Mouse (Mus musculus) MEL (cell line): Measurements from ENCODE around the gene Tsen2. TPM values are rescaled to one million over a fixed set of nuclear protein-coding genes. Genes with fewer than 3 reads are reported as not detected.

Source experiments
- DNase-seq: peaks from one replicate; pipeline ENCODE4 v3.0.0; 2011; ENCODE audit warnings: low read depth, low spot score
- H3K27ac ChIP-seq: 2 replicates; pipeline ENCODE4 v1.5.1; 2012; ENCODE audit warnings: low read depth, mild to moderate bottlenecking, control low read depth, low read length, moderate library complexity; ENCODE audit not compliant: control insufficient read depth
- H3K27me3 ChIP-seq, 2 experiments: fragments of 150-350 bp in 1 of 2; sonication (generic) in 1 of 2; 2 replicates each; pipeline ENCODE4 v1.6.1; 2012; ENCODE audit warnings: low read length in 2 of 2, mild to moderate bottlenecking in 2 of 2, improper control_type of control experiment in 1 of 2, moderate library complexity in 1 of 2; ENCODE audit not compliant: insufficient read depth in 2 of 2, control insufficient read depth in 1 of 2
- H3K36me3 ChIP-seq, 2 experiments: 2 replicates each; pipeline ENCODE4 v1.6.1; 2012 to 2014; ENCODE audit warnings: low read length in 2 of 2, improper control_type of control experiment in 1 of 2, inconsistent platforms in 1 of 2, mild to moderate bottlenecking in 1 of 2; ENCODE audit not compliant: insufficient read depth in 2 of 2, control insufficient read depth in 1 of 2
- H3K4me1 ChIP-seq, 2 experiments: fragments of 150-350 bp in 1 of 2; sonication (generic) in 1 of 2; 2 replicates each; pipeline ENCODE4 v1.6.1; 2012; ENCODE audit warnings: low read length in 2 of 2, improper control_type of control experiment in 1 of 2, mild to moderate bottlenecking in 1 of 2; ENCODE audit not compliant: insufficient read depth in 2 of 2, control insufficient read depth in 1 of 2
- H3K4me3 ChIP-seq, 2 experiments: fragments of 150-350 bp in 1 of 2; sonication (generic) in 1 of 2; 2 replicates each; pipeline ENCODE4 v1.5.1; 2012; ENCODE audit warnings: low read depth in 2 of 2, low read length in 2 of 2, mild to moderate bottlenecking in 2 of 2, moderate library complexity in 2 of 2, control low read depth in 1 of 2, improper control_type of control experiment in 1 of 2; ENCODE audit not compliant: control insufficient read depth in 1 of 2, insufficient read depth in 1 of 2
- H3K79me2 ChIP-seq: 2 replicates; pipeline ENCODE4 v1.6.1; 2012; ENCODE audit warnings: mild to moderate bottlenecking, low read length, moderate library complexity; ENCODE audit not compliant: control insufficient read depth, poor library complexity, insufficient read depth
- H3K9ac ChIP-seq: 2 replicates; pipeline ENCODE4 v1.6.1; 2012; ENCODE audit warnings: low read depth, mild to moderate bottlenecking, control low read depth, low read length, moderate library complexity; ENCODE audit not compliant: control insufficient read depth, poor library complexity, severe bottlenecking
- H3K9me3 ChIP-seq: fragments of 150-350 bp; sonication (generic); replicated peaks from 2 replicates; pipeline ENCODE4 v1.6.1; 2012; ENCODE audit warnings: mild to moderate bottlenecking, low read length, improper control_type of control experiment, moderate library complexity; ENCODE audit not compliant: insufficient read depth
- BHLHE40 ChIP-seq: IDR thresholded peaks from 2 replicates; pipeline ENCODE4 v1.6.1; 2012; ENCODE audit warnings: low read depth, mild to moderate bottlenecking, inconsistent platforms, low read length, improper control_type of control experiment, borderline replicate concordance
- CHD1 ChIP-seq: IDR thresholded peaks from 2 replicates; pipeline ENCODE4 v1.6.1; 2012; ENCODE audit warnings: low read depth, mild to moderate bottlenecking, inconsistent platforms, low read length, improper control_type of control experiment
- E2F4 ChIP-seq: IDR thresholded peaks from 2 replicates; pipeline ENCODE4 v1.6.1; 2011; ENCODE audit warnings: low read depth, low read length, improper control_type of control experiment, borderline replicate concordance
- EP300 ChIP-seq, 2 experiments: IDR thresholded peaks; 2 replicates each; pipeline ENCODE4 v1.6.1; 2011; ENCODE audit warnings: improper control_type of control experiment in 2 of 2, low read length in 2 of 2, low read depth in 1 of 2, mild to moderate bottlenecking in 1 of 2
- ETS1 ChIP-seq: IDR thresholded peaks from 2 replicates; pipeline ENCODE4 v1.6.1; 2012; ENCODE audit warnings: low read depth, mild to moderate bottlenecking, inconsistent platforms, low read length, improper control_type of control experiment, moderate library complexity
- GATA1 ChIP-seq: IDR thresholded peaks from 2 replicates; pipeline ENCODE4 v1.6.1; 2011; ENCODE audit warnings: low read depth, low read length, improper control_type of control experiment
- HCFC1 ChIP-seq: IDR thresholded peaks from 2 replicates; pipeline ENCODE4 v1.6.1; 2012; ENCODE audit warnings: low read depth, mild to moderate bottlenecking, inconsistent platforms, low read length, improper control_type of control experiment, moderate library complexity
- KAT2A ChIP-seq: conservative IDR thresholded peaks from 2 replicates; pipeline ENCODE4 v1.6.1; 2012; ENCODE audit warnings: low read depth, low read length, improper control_type of control experiment, inconsistent platforms
- MAZ ChIP-seq: IDR thresholded peaks from 2 replicates; pipeline ENCODE4 v1.6.1; 2012; ENCODE audit warnings: low read depth, mild to moderate bottlenecking, inconsistent platforms, low read length, improper control_type of control experiment
- MEF2A ChIP-seq: IDR thresholded peaks from 2 replicates; pipeline ENCODE4 v1.6.1; 2014; ENCODE audit warnings: low read depth, mild to moderate bottlenecking, inconsistent platforms, low read length, improper control_type of control experiment; ENCODE audit not compliant: poor library complexity, insufficient replicate concordance, severe bottlenecking; ENCODE audit errors: extremely low read depth
- MXI1 ChIP-seq: IDR thresholded peaks from 2 replicates; pipeline ENCODE4 v1.6.1; 2011; ENCODE audit warnings: mild to moderate bottlenecking, low read depth, low read length, improper control_type of control experiment
- POLR2AphosphoS5 ChIP-seq: IDR thresholded peaks from 2 replicates; pipeline ENCODE4 v1.6.1; 2012; ENCODE audit warnings: low read depth, borderline replicate concordance, mild to moderate bottlenecking, inconsistent platforms, low read length, moderate library complexity, mixed read lengths
- RAD21 ChIP-seq: IDR thresholded peaks from 2 replicates; pipeline ENCODE4 v1.6.1; 2011; ENCODE audit warnings: mild to moderate bottlenecking, low read depth, low read length, improper control_type of control experiment
- RCOR1 ChIP-seq: IDR thresholded peaks from 2 replicates; pipeline ENCODE4 v1.6.1; 2012; ENCODE audit warnings: low read depth, mild to moderate bottlenecking, inconsistent platforms, low read length, improper control_type of control experiment
- SIN3A ChIP-seq: IDR thresholded peaks from 2 replicates; pipeline ENCODE4 v1.6.1; 2012; ENCODE audit warnings: low read length, improper control_type of control experiment, inconsistent platforms
- SMC3 ChIP-seq: IDR thresholded peaks from 2 replicates; pipeline ENCODE4 v1.6.1; 2011; ENCODE audit warnings: low read depth, low read length, improper control_type of control experiment
- TAL1 ChIP-seq: IDR thresholded peaks from 2 replicates; pipeline ENCODE4 v1.6.1; 2012; ENCODE audit warnings: mild to moderate bottlenecking, inconsistent platforms, low read length, moderate library complexity, mixed read lengths
- TCF12 ChIP-seq: IDR thresholded peaks from 2 replicates; pipeline ENCODE4 v1.6.1; 2014; ENCODE audit warnings: low read depth, mild to moderate bottlenecking, inconsistent platforms, low read length, improper control_type of control experiment, moderate library complexity
- UBTF ChIP-seq: IDR thresholded peaks from 2 replicates; pipeline ENCODE4 v1.6.1; 2012; ENCODE audit warnings: low read depth, mild to moderate bottlenecking, inconsistent platforms, low read length, improper control_type of control experiment, moderate library complexity, borderline replicate concordance; ENCODE audit not compliant: insufficient read depth
- USF1 ChIP-seq: IDR thresholded peaks from 2 replicates; pipeline ENCODE4 v1.6.1; 2014; ENCODE audit warnings: low read depth, mild to moderate bottlenecking, inconsistent platforms, low read length, improper control_type of control experiment, moderate library complexity
- USF2 ChIP-seq, 2 experiments: IDR thresholded peaks; 2 replicates each; pipeline ENCODE4 v1.6.1; 2011 to 2012; ENCODE audit warnings: improper control_type of control experiment in 2 of 2, low read length in 2 of 2, borderline replicate concordance in 1 of 2, inconsistent platforms in 1 of 2, low read depth in 1 of 2, mild to moderate bottlenecking in 1 of 2; ENCODE audit not compliant: insufficient read depth in 1 of 2
- ZC3H11A ChIP-seq: IDR thresholded peaks from 2 replicates; pipeline ENCODE4 v1.6.1; 2012; ENCODE audit warnings: low read depth, mild to moderate bottlenecking, inconsistent platforms, low read length, improper control_type of control experiment
- ZMIZ1 ChIP-seq: IDR thresholded peaks from 2 replicates; pipeline ENCODE4 v1.6.1; 2012; ENCODE audit warnings: low read depth, mild to moderate bottlenecking, inconsistent platforms, low read length, improper control_type of control experiment, moderate library complexity
- ZNF384 ChIP-seq: IDR thresholded peaks from 2 replicates; pipeline ENCODE4 v1.6.1; 2012; ENCODE audit warnings: low read depth, mild to moderate bottlenecking, inconsistent platforms, low read length, improper control_type of control experiment
- polyA plus RNA-seq, 2 experiments: library from polyadenylated mRNA; stranded (reverse) in 1 of 2; unstranded in 1 of 2; fragments of >175 nt in 1 of 2; fragments of >200 nt in 1 of 2; gene quantifications; 2 replicates each; pipeline versions ENCODE4 v1.2.1 to v1.2.4; 2012; ENCODE audit warnings: low replicate concordance in 2 of 2, low read depth in 1 of 2; ENCODE audit not compliant: insufficient read length in 2 of 2, insufficient read depth in 1 of 2, missing spikeins in 1 of 2
- total RNA-seq: library from RNA; depleted of rRNA; stranded (reverse); fragments of 300-350 nt; gene quantifications from 2 replicates; pipeline ENCODE4 v1.2.3, GENCODE M21; 2012

The Tsen2 gene
- total and polyA plus RNA-seq, 3 experiments = 27.0 to 32.6 TPM; not detected in 1

GRCm38 (mm10) chr6:115591692-115592359 is 47.4 kb downstream of the Tsen2 start:
- TF ChIP-seq UBTF (no peak), USF1 (no peak), SIN3A (no peak)
- Histone ChIP-seq H3K36me3 (peaks cover 0 to 2% of the 10 kb centered on the region in 2 experiments; a peak in 1 of 4 replicates), H3K9me3 (no peaks in the 10 kb centered on the region), H3K4me1 (peaks cover 0 to 4% of the 10 kb centered on the region in 2 experiments; a peak in 1 of 4 replicates), H3K27me3 (no peaks in the 10 kb centered on the region), H3K4me3 (no peak overlapping the region), H3K27ac (no peak overlapping the region), H3K9ac (no peak overlapping the region), H3K79me2 (no peaks in the 10 kb centered on the region)
- DNase-seq = no peak

GRCm38 (mm10) chr6:115592458-115592857 is 48.0 kb downstream of the Tsen2 start, which contains the start of gene Mkrn2os:
Gene Mkrn2os, minus strand, starts transcription at chr6:115592576.
- no peak within 1 kb of the TSS for H3K9ac ChIP-seq

GRCm38 (mm10) chr6:115593252-115593651 is 48.8 kb downstream of the Tsen2 start:
- Histone ChIP-seq H3K36me3 (peaks cover 0 to 2% of the 10 kb centered on the region in 2 experiments; a peak in 1 of 4 replicates), H3K27ac (no peak overlapping the region)
- no peak for TF ChIP-seq CHD1
- TF ChIP-seq E2F4 = no peak
- TF ChIP-seq HCFC1 = no peak
- no peak for TF ChIP-seq KAT2A
- TF ChIP-seq ZNF384 = peak; percentile 89
- TF ChIP-seq USF2 (IDR thresholded peaks at IDR 0.05; ENCODE audit: borderline replicate concordance in 1 of 2, insufficient read depth in 1 of 2, low read depth in 1 of 2, low read length in 2 of 2) = no peak
- no peak for TF ChIP-seq ZC3H11A
- TF ChIP-seq EP300 (IDR thresholded peaks at IDR 0.05; ENCODE audit: low read depth in 1 of 2, low read length in 2 of 2) = 0 out of 4 replicates have a peak, but pooled peaks of 1 of the 2 experiments have one; percentile 8
- no peak for TF ChIP-seq GATA1
- TF ChIP-seq, all 39 proteins: peak for 2
- Histone ChIP-seq H3K9ac (no peak overlapping the region), H3K9me3 (no peaks in the 10 kb centered on the region), H3K4me3 (no peak overlapping the region), H3K4me1 (peaks cover 0 to 4% of the 10 kb centered on the region in 2 experiments; a peak in 1 of 4 replicates), H3K27me3 (no peaks in the 10 kb centered on the region), H3K79me2 (no peaks in the 10 kb centered on the region)
- peak; percentile 38 for DNase-seq

More at GRCm38 (mm10) chr6:115592458-115592857, 48.0 kb downstream of the Tsen2 start, which contains the start of gene Mkrn2os:
- TF ChIP-seq RCOR1 = no peak
- no peak for TF ChIP-seq ZNF384
- TF ChIP-seq TCF12 = no peak
- no peak for TF ChIP-seq KAT2A
- no peak for TF ChIP-seq ETS1
- no peak for TF ChIP-seq MEF2A
- no peak for TF ChIP-seq TAL1
- no peak for TF ChIP-seq POLR2AphosphoS5
- no peak for TF ChIP-seq ZMIZ1
- TF ChIP-seq SMC3 = no peak
- no peak for TF ChIP-seq BHLHE40
- TF ChIP-seq MXI1 = no peak
- no peak for TF ChIP-seq MAZ
- no peak for TF ChIP-seq RAD21
- H3K4me3 ChIP-seq = no peak within 1 kb of the TSS
- peaks cover 0 to 4% of the 10 kb centered on the region in 2 experiments; a peak in 1 of 4 replicates for H3K4me1 ChIP-seq
- peaks cover 0 to 2% of the 10 kb centered on the region in 2 experiments; a peak in 1 of 4 replicates for H3K36me3 ChIP-seq
- no peaks in the 10 kb centered on the region for H3K27me3 ChIP-seq
- H3K79me2 ChIP-seq = no peaks in the 10 kb centered on the region
- no peaks in the 10 kb centered on the region for H3K9me3 ChIP-seq
- no peak within 1 kb of the TSS for H3K27ac ChIP-seq
- DNase-seq = no peak
